Comparison of ENCODE assay signal across 14 mouse cellular contexts in genomic region chr3:122434983-122435935, GRCm38 (mm10).
A peak's percentile ranks its signal among the peaks of the same experiment; 100 is the strongest.
DNase-seq lines count a peak whose midpoint lies in the region; ATAC-seq and TF ChIP-seq lines count a peak whose summit lies in the region.
"Had no signal": no experiment of that assay in that cellular context is flagged by ENCODE, and none has a peak within 500 bp of the region (broad histone marks: within the 10 kb centered on the region; RNA-seq: fewer than 3 reads in every experiment).

No protein-coding gene starts in this region.

- H3K4me3 ChIP-seq in intestine, postnatal 0 days (ENCODE audit: low read depth, low read length) = no peak overlapping the region
- H3K4me3 ChIP-seq in intestine, embryonic 16.5 days (ENCODE audit: low read length) = no peak overlapping the region
- H3K4me3 ChIP-seq: midbrain, embryonic 13.5 days had no signal

- DNase-seq in ovary, adult 18-20 months (ENCODE audit: low spot score) = peak; percentile 44
- DNase-seq in ovary, postnatal 10 days (ENCODE audit: low spot score) = no peak
- DNase-seq in adrenal gland, adult 8-10 months = peak; percentile 64
- no peak for DNase-seq in spleen, adult 12 weeks (ENCODE audit: low spot score)
- no peak for DNase-seq in layer of hippocampus, adult 9-11 months
- DNase-seq: cerebellum, postnatal 36 days; heart, postnatal 10 days; layer of hippocampus, postnatal 36 days; lung, postnatal 14 days; right cerebral cortex, adult 18-20 months had no signal

- H3K4me2 ChIP-seq in intestine, postnatal 0 days (replicated peaks; ENCODE audit: low read depth) = no peak overlapping the region
- no peak overlapping the region for H3K4me2 ChIP-seq in intestine, embryonic 16.5 days (ENCODE audit: low read depth, low read length)
- H3K4me2 ChIP-seq: midbrain, embryonic 13.5 days had no signal

- peaks cover 5% of the 10 kb centered on the region for H3K4me1 ChIP-seq in intestine, postnatal 0 days (replicated peaks; ENCODE audit: control insufficient read depth, insufficient read depth, low read length)
- H3K4me1 ChIP-seq in intestine, embryonic 16.5 days (ENCODE audit: control insufficient read depth, insufficient read depth, low read length) = peaks cover 28% of the 10 kb centered on the region; the same call in 1 of the 2 replicates

- ATAC-seq in intestine, postnatal 0 days = no peak
- ATAC-seq in intestine, embryonic 16.5 days = no peak
- ATAC-seq: forebrain, embryonic 16.5 days; midbrain, embryonic 13.5 days had no signal

- 86% methylated on average over 8 of the region's 8 CpGs for WGBS in intestine, postnatal 0 days
- 84% methylated on average over 8 of the region's 8 CpGs for WGBS in intestine, embryonic 16.5 days

- H3K36me3 ChIP-seq in intestine, postnatal 0 days (ENCODE audit: control insufficient read depth, insufficient read depth) = no peaks in the 10 kb centered on the region
- no peaks in the 10 kb centered on the region for H3K36me3 ChIP-seq in intestine, embryonic 16.5 days (ENCODE audit: control insufficient read depth, insufficient read depth, low read length)
- H3K36me3 ChIP-seq: midbrain, embryonic 13.5 days had no signal

- H3K9ac ChIP-seq in intestine, postnatal 0 days (ENCODE audit: low read depth, low read length) = no peak overlapping the region
- no peak overlapping the region for H3K9ac ChIP-seq in intestine, embryonic 16.5 days (ENCODE audit: low read depth, low read length)
- H3K9ac ChIP-seq: midbrain, embryonic 13.5 days had no signal

- no peaks in the 10 kb centered on the region for H3K9me3 ChIP-seq in intestine, postnatal 0 days (ENCODE audit: control insufficient read depth)
- no peaks in the 10 kb centered on the region for H3K9me3 ChIP-seq in intestine, embryonic 16.5 days (ENCODE audit: control insufficient read depth, low read length)
- H3K9me3 ChIP-seq: midbrain, embryonic 13.5 days had no signal

- no peaks in the 10 kb centered on the region for H3K27me3 ChIP-seq in intestine, postnatal 0 days (replicated peaks; ENCODE audit: control insufficient read depth, insufficient read depth, low read length)
- no peaks in the 10 kb centered on the region for H3K27me3 ChIP-seq in intestine, embryonic 16.5 days (replicated peaks; ENCODE audit: control insufficient read depth, insufficient read depth, low read length)
- H3K27me3 ChIP-seq: midbrain, embryonic 13.5 days had no signal

- peak; percentile 51 for TF ChIP-seq CTCF in intestine, postnatal 0 days (IDR thresholded peaks at IDR 0.05; ENCODE audit: low read depth)

- no peak overlapping the region for H3K27ac ChIP-seq in intestine, postnatal 0 days (ENCODE audit: low read depth, low read length)
- H3K27ac ChIP-seq in intestine, embryonic 16.5 days (ENCODE audit: low read length) = no peak overlapping the region
- H3K27ac ChIP-seq: midbrain, embryonic 13.5 days had no signal

Comparison
In these comparisons a context has a peak if more than half of its experiments do, and no peak if none do; other contexts are left out.
1. DNase-seq: peak in ovary, adult 18-20 months (single experiment) and adrenal gland, adult 8-10 months (single experiment); none in ovary, postnatal 10 days (single experiment), spleen, adult 12 weeks (single experiment) and layer of hippocampus, adult 9-11 months (single experiment).